Mouse (Mus musculus): ENCODE results near the gene Pcx. TPM values are rescaled to one million over a fixed set of nuclear protein-coding genes. Genes with fewer than 3 reads are reported as not detected.

The Pcx gene
- polyA plus RNA-seq, 1 experiment from 2014 or later = 30.6 TPM

DNA sequence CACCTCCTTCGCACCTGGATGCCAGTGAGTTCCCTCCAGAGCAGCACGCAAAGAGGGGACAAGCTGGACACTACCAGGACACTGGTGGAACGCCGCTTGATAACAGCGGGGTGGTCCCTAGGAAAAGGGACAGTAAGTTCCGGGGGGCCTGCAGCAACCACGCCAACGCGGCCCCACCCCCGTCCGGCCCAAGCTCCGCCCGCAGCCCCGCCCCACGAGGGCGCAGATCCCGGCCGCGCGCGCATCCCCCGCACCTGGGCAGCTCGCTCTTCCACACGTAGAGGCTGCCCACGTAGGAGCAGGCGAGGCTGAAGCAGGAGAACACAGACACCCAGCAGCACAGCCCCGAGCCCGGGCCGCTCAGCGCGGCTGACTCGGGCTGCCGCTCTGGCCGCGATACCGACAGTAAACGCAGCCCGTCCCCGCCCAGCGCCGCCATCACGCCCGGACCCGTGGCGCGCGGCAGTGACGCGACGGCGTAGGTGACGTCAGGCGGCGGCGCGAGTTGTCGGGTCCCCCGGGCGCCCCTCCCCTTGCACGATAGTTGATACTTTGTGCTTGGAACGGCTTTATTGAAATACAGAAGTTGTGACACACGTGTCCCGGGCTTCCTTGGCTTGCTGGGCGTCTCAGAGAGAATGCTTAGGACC lies 115.0 kb downstream of the Pcx start, which contains the start of gene Rce1:
Rce1 (minus strand) TSS at position 463 of the 650 bp plus-strand sequence.
- H3K9ac ChIP-seq (replicated peaks; ENCODE audit: low read depth, low read length) = peak within 1 kb of the TSS; percentile 78
- H3K4me3 ChIP-seq (replicated peaks; ENCODE audit: low read length) = peak within 1 kb of the TSS; percentile 87
- H3K36me3 ChIP-seq (ENCODE audit: control insufficient read depth, insufficient read depth) = peaks cover 3% of the 10 kb centered on the region; the same call in 1 of the 2 replicates
- peak within 1 kb of the TSS; percentile 77 for H3K27ac ChIP-seq (ENCODE audit: low read length)
- peak within 1 kb of the TSS; percentile 72 for H3K4me2 ChIP-seq (ENCODE audit: low read length)
- peak; percentile 92 for ATAC-seq
- no peaks in the 10 kb centered on the region for H3K27me3 ChIP-seq (replicated peaks; ENCODE audit: control insufficient read depth, insufficient read depth, low read length)
- under 1% methylated on average over 61 of the region's 64 CpGs for WGBS
- no peaks in the 10 kb centered on the region for H3K9me3 ChIP-seq (ENCODE audit: control insufficient read depth, low read length)
- H3K4me1 ChIP-seq (replicated peaks; ENCODE audit: control insufficient read depth, insufficient read depth, low read length) = peaks cover 29% of the 10 kb centered on the region

DNA sequence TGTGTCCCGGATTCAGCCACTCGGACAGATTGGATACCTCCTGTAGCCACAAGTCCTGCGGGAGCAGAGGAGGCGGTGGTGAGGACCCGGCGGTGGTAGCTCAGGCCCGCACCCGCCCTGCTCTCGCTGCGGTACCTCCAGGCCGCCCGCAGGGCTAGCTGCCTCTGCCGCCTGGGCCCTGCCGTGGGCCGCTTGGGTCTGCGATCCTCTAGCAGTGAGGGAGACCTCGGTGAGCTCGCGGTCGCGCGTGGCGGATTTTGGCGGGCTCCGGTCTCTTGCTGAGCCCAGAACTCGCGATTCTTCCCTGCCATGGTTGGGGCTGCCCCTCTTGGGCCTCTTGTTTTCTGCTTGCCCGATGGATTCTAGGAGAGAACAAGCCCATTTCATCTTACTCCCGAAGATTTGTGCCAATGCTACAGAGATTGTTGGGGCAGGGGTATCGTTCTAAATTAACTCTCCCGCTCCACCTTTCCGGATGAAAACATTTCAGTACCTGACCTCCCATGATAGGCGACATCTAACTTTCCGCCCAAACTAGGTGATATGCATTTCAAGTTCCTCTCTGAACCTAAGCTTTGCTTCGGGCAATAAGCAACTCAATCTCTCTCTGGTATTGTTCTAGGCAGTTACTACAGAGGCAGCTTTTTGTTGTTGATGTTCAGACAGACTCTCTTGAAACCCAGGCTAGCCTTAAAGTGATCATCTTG lies 115.7 kb downstream of the Pcx start:
- Histone ChIP-seq H3K4me3 (replicated peaks; ENCODE audit: low read length) (peak overlapping the region; percentile 87), H3K9ac (replicated peaks; ENCODE audit: low read depth, low read length) (peak overlapping the region; percentile 78), H3K4me2 (ENCODE audit: low read length) (peak overlapping the region; percentile 63), H3K36me3 (ENCODE audit: control insufficient read depth, insufficient read depth) (no peaks in the 10 kb centered on the region), H3K27ac (ENCODE audit: low read length) (peak overlapping the region; percentile 77; the same call in 1 of the 2 replicates), H3K9me3 (ENCODE audit: control insufficient read depth, low read length) (no peaks in the 10 kb centered on the region), H3K27me3 (replicated peaks; ENCODE audit: control insufficient read depth, insufficient read depth, low read length) (no peaks in the 10 kb centered on the region), H3K4me1 (replicated peaks; ENCODE audit: control insufficient read depth, insufficient read depth, low read length) (peaks cover 29% of the 10 kb centered on the region)
- 2% methylated on average over 35 of the region's 35 CpGs for WGBS
- peak; percentile 65 for ATAC-seq

DNA sequence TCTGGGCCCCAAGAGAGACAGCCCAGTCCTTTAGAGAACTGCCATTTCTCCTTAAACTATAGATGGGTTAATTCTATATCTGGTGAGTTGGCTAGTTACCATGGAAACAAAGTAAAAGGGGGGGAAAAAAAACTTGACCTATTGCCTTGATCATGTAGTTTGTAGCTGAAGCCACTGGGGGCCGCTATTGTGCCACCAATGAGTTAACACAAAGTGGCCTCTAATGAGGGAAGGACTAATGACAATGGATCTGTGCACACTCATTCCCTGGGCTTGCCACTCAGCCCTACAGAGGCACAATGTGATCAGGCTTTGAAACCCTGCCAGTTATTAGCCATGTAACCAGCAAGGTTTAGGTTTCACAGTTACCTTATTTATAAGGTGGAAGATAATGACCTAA lies 118.5 kb downstream of the Pcx start:
- Histone ChIP-seq H3K27ac (ENCODE audit: low read length) (peak overlapping the region; percentile 62), H3K4me1 (replicated peaks; ENCODE audit: control insufficient read depth, insufficient read depth, low read length) (peaks cover 29% of the 10 kb centered on the region), H3K4me2 (ENCODE audit: low read length) (no peak overlapping the region), H3K9me3 (ENCODE audit: control insufficient read depth, low read length) (no peaks in the 10 kb centered on the region), H3K36me3 (ENCODE audit: control insufficient read depth, insufficient read depth) (no peaks in the 10 kb centered on the region), H3K9ac (replicated peaks; ENCODE audit: low read depth, low read length) (peak overlapping the region; percentile 37; the same call in 1 of the 2 replicates), H3K27me3 (replicated peaks; ENCODE audit: control insufficient read depth, insufficient read depth, low read length) (no peaks in the 10 kb centered on the region), H3K4me3 (replicated peaks; ENCODE audit: low read length) (no peak overlapping the region)
- ATAC-seq = peak; percentile 51; the same call in 1 of the 2 replicates
- WGBS = 0% methylated on average over 1 of the region's 1 CpGs

DNA sequence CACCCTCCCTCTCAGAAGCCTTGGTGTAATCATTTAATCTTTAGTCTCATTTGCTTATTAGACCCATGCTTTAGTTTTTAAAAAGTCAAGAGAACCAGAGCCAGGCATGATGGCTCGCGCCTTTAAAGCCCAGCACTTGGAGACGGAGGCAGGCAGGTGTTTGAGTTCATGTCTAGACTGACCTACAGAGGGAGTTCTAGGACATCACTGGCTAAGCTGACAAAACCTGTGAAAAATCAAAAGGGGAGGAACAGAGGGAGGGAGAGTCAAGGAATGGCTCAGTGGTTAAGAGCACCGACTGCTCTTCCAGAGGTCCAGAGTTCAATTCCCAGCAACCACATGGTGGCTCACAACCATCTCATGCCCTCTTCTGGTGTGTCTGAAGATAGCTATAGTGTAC lies 125.7 kb downstream of the Pcx start:
- no peaks in the 10 kb centered on the region for H3K27me3 ChIP-seq (replicated peaks; ENCODE audit: control insufficient read depth, insufficient read depth, low read length)
- H3K4me3 ChIP-seq (replicated peaks; ENCODE audit: low read length) = no peak overlapping the region
- no peak overlapping the region for H3K27ac ChIP-seq (ENCODE audit: low read length)
- H3K9ac ChIP-seq (replicated peaks; ENCODE audit: low read depth, low read length) = no peak overlapping the region
- no peaks in the 10 kb centered on the region for H3K36me3 ChIP-seq (ENCODE audit: control insufficient read depth, insufficient read depth)
- no peaks in the 10 kb centered on the region for H3K9me3 ChIP-seq (ENCODE audit: control insufficient read depth, low read length)
- no peak for ATAC-seq
- WGBS = 68% methylated on average over 4 of the region's 4 CpGs
- H3K4me1 ChIP-seq (replicated peaks; ENCODE audit: control insufficient read depth, insufficient read depth, low read length) = no peaks in the 10 kb centered on the region
- no peak overlapping the region for H3K4me2 ChIP-seq (ENCODE audit: low read length)

DNA sequence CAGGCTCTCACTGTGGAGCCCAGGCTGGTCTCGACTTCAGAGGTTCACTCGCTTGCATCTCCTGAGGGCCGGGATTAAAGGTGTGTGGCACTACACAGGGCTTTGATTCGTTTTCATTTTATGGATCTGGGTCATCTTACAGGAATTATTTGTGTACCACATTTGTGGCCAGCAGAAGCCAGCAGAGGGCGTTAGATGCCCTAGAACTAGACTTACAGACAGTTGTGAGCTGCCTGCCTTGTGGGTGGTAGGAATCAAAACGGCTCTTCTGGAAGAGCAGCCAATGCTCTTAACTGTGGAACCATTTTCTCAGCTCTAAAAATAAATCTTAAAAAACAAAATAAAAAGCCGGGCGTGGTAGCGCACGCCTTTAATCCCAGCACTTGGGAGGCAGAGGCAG lies 134.0 kb downstream of the Pcx start:
- H3K27ac ChIP-seq (ENCODE audit: low read length) = no peak overlapping the region
- H3K4me1 ChIP-seq (replicated peaks; ENCODE audit: control insufficient read depth, insufficient read depth, low read length) = no peaks in the 10 kb centered on the region
- no peaks in the 10 kb centered on the region for H3K27me3 ChIP-seq (replicated peaks; ENCODE audit: control insufficient read depth, insufficient read depth, low read length)
- no peaks in the 10 kb centered on the region for H3K36me3 ChIP-seq (ENCODE audit: control insufficient read depth, insufficient read depth)
- H3K4me2 ChIP-seq (ENCODE audit: low read length) = no peak overlapping the region
- WGBS = 43% methylated on average over 10 of the region's 10 CpGs
- H3K9me3 ChIP-seq (ENCODE audit: control insufficient read depth, low read length) = no peaks in the 10 kb centered on the region
- H3K4me3 ChIP-seq (replicated peaks; ENCODE audit: low read length) = no peak overlapping the region
- ATAC-seq = no peak
- no peak overlapping the region for H3K9ac ChIP-seq (replicated peaks; ENCODE audit: low read depth, low read length)

DNA sequence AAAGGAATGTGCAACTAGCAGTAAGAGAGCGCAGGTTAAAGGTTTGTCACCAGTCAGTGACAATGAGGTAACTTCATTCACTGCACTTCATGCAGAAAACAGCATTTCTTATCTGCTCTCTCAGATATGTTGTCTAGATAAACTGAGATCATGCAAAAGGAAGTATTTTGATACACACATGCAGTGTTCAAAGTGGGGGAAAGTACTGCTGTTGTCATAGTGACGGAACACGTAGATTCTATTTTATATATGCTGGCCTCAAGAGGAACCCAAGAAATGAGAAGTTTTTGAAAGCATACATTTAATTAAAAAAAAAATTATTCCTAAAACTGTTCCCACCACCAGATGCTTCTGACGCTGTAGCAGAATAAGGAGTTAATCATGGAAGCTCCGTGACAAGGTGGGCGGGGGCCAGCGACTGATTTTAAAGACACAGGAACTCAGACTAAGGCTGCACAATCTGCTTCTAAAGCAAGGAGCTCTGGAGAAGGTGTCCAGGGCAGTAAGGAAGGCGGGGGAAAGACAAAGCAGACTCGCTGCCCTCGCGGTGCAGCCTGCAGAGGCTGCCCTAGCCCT lies 136.7 kb downstream of the Pcx start:
- no peaks in the 10 kb centered on the region for H3K27me3 ChIP-seq (replicated peaks; ENCODE audit: control insufficient read depth, insufficient read depth, low read length)
- H3K4me1 ChIP-seq (replicated peaks; ENCODE audit: control insufficient read depth, insufficient read depth, low read length) = no peaks in the 10 kb centered on the region
- H3K27ac ChIP-seq (ENCODE audit: low read length) = no peak overlapping the region
- no peak overlapping the region for H3K9ac ChIP-seq (replicated peaks; ENCODE audit: low read depth, low read length)
- H3K36me3 ChIP-seq (ENCODE audit: control insufficient read depth, insufficient read depth) = no peaks in the 10 kb centered on the region
- H3K9me3 ChIP-seq (ENCODE audit: control insufficient read depth, low read length) = no peaks in the 10 kb centered on the region
- WGBS = 63% methylated on average over 11 of the region's 11 CpGs
- H3K4me2 ChIP-seq (ENCODE audit: low read length) = no peak overlapping the region
- ATAC-seq = no peak
- H3K4me3 ChIP-seq (replicated peaks; ENCODE audit: low read length) = no peak overlapping the region

DNA sequence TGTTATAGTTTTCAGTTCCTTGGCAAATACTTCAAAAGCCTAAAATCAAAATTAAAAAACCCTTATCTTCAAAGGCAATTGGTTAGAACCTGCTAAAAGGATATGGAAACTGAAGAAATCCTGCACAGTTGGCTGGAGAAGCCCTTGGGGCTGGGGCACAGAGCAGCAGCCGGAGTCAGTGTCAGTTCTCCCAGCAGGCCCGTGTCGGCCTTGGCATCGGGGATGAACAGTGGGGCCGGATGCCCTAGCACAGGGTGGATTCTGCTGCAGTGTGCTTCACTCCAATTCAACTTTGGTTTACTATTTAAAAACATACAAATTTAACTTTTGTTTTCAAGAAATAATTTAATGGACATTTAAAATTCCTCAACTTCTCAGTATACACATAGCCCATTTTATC lies 147.9 kb downstream of the Pcx start:
- WGBS = 89% methylated on average over 5 of the region's 5 CpGs
- Histone ChIP-seq H3K9ac (replicated peaks; ENCODE audit: low read depth, low read length) (no peak overlapping the region), H3K4me1 (replicated peaks; ENCODE audit: control insufficient read depth, insufficient read depth, low read length) (no peaks in the 10 kb centered on the region), H3K36me3 (ENCODE audit: control insufficient read depth, insufficient read depth) (no peaks in the 10 kb centered on the region), H3K27ac (ENCODE audit: low read length) (no peak overlapping the region), H3K4me3 (replicated peaks; ENCODE audit: low read length) (no peak overlapping the region), H3K27me3 (replicated peaks; ENCODE audit: control insufficient read depth, insufficient read depth, low read length) (no peaks in the 10 kb centered on the region), H3K4me2 (ENCODE audit: low read length) (no peak overlapping the region), H3K9me3 (ENCODE audit: control insufficient read depth, low read length) (no peaks in the 10 kb centered on the region)
- ATAC-seq = no peak

DNA sequence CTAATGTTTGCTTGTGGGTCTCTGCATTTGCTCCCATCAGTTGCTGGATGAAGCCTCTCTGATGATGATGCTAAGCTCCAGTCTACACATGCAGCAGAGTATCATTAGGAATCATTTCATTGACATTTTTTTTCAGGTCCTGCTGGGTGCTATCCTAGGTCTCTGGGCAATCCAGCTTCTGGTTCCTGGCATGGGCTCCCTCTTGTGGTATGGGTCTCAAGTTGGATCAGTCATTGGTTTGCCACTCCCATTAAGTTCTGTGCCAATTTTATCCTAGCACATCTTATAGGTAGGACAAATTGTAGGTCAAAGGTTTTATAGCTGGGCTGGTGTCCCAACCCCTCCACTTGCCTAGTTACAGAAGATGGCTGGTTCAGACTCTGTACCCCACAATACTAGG lies 156.5 kb downstream of the Pcx start:
- Histone ChIP-seq H3K4me1 (replicated peaks; ENCODE audit: control insufficient read depth, insufficient read depth, low read length) (no peaks in the 10 kb centered on the region), H3K4me3 (replicated peaks; ENCODE audit: low read length) (no peak overlapping the region), H3K27ac (ENCODE audit: low read length) (no peak overlapping the region), H3K9me3 (ENCODE audit: control insufficient read depth, low read length) (no peaks in the 10 kb centered on the region), H3K36me3 (ENCODE audit: control insufficient read depth, insufficient read depth) (no peaks in the 10 kb centered on the region), H3K9ac (replicated peaks; ENCODE audit: low read depth, low read length) (no peak overlapping the region), H3K27me3 (replicated peaks; ENCODE audit: control insufficient read depth, insufficient read depth, low read length) (no peaks in the 10 kb centered on the region), H3K4me2 (ENCODE audit: low read length) (no peak overlapping the region)
- no peak for ATAC-seq

DNA sequence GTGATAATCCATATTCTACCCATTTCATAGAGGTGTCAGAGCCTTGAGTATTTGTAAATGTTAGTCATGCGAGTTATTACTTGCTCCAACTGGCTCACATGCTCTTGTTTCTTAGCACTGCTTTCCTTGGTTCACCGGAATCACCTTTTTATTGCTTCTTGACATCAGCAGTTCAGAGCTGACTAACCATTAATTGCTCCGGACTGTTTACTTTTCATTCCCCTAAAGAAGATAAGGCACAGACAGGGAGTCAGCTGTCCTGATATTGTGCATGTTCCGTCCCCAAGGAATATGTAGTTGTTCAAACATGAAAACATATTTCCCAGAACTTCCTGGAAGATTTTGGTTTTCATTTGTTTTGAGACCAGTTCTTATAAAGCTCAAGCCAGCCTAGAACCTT lies 160.5 kb downstream of the Pcx start:
- H3K4me1 ChIP-seq (replicated peaks; ENCODE audit: control insufficient read depth, insufficient read depth, low read length) = no peaks in the 10 kb centered on the region
- H3K9ac ChIP-seq (replicated peaks; ENCODE audit: low read depth, low read length) = no peak overlapping the region
- H3K27ac ChIP-seq (ENCODE audit: low read length) = no peak overlapping the region
- WGBS = 90% methylated on average over 4 of the region's 4 CpGs
- no peaks in the 10 kb centered on the region for H3K9me3 ChIP-seq (ENCODE audit: control insufficient read depth, low read length)
- H3K4me2 ChIP-seq (ENCODE audit: low read length) = no peak overlapping the region
- H3K36me3 ChIP-seq (ENCODE audit: control insufficient read depth, insufficient read depth) = no peaks in the 10 kb centered on the region
- H3K4me3 ChIP-seq (replicated peaks; ENCODE audit: low read length) = no peak overlapping the region
- H3K27me3 ChIP-seq (replicated peaks; ENCODE audit: control insufficient read depth, insufficient read depth, low read length) = no peaks in the 10 kb centered on the region
- no peak for ATAC-seq

Data from forebrain, embryonic 16.5 days (tissue).